Mouse (Mus musculus) midbrain, embryonic 10.5 days (tissue): ENCODE results near the gene Ccdc93. TPM values are rescaled to one million over a fixed set of nuclear protein-coding genes. Genes with fewer than 3 reads are reported as not detected.

ENCODE experiments used
- DNase-seq: peaks from one replicate; pipeline ENCODE4 v3.0.0-alpha.2; 2017; ENCODE audit warnings: low spot score
- H3K27ac ChIP-seq: fragments of 300-500 bp; sonication (generic); replicated peaks from 2 replicates; pipeline ENCODE4 v1.5.1; 2016; ENCODE audit warnings: mild to moderate bottlenecking
- H3K27me3 ChIP-seq: fragments of 300-500 bp; sonication (generic); 2 replicates; pipeline ENCODE4 v1.6.1; 2016; ENCODE audit warnings: low read depth, mild to moderate bottlenecking; ENCODE audit not compliant: poor library complexity, severe bottlenecking
- H3K36me3 ChIP-seq: fragments of 300-500 bp; sonication (generic); 2 replicates; pipeline ENCODE4 v1.6.1; 2016; ENCODE audit warnings: mild to moderate bottlenecking, moderate library complexity
- H3K4me1 ChIP-seq: fragments of 300-500 bp; sonication (generic); 2 replicates; pipeline ENCODE4 v1.6.1; 2016
- H3K4me3 ChIP-seq: fragments of 300-500 bp; sonication (generic); 2 replicates; pipeline ENCODE4 v1.5.1; 2016; ENCODE audit warnings: mild to moderate bottlenecking, moderate library complexity
- H3K9me3 ChIP-seq: fragments of 300-500 bp; sonication (generic); replicated peaks from 2 replicates; pipeline ENCODE4 v1.6.1; 2016; ENCODE audit warnings: mild to moderate bottlenecking
- WGBS: fragments of 180-500 bp; shearing (Covaris S2); methylation state at CpG from one replicate; pipeline ENCODE4 v1.1.7; 2016; 5-methylcytosine and 5-hydroxymethylcytosine counted together
- polyA plus RNA-seq: library from polyadenylated mRNA; unstranded; fragments of >200 nt; fragmentation: Nextera tagmentation; extraction: Ambion mirVana; gene quantifications from 2 replicates; pipeline ENCODE4 v1.2.1, GENCODE M21; 2016

The Ccdc93 gene
- polyA plus RNA-seq, 1 experiment from 2014 or later: 9.9 TPM

GRCm38 (mm10) chr1:121398986-121399881 is 31.6 kb upstream of the Ccdc93 start:
- no peak for DNase-seq
- Histone ChIP-seq H3K9me3 (no peaks in the 10 kb centered on the region), H3K27ac (no peak overlapping the region), H3K36me3 (no peaks in the 10 kb centered on the region), H3K27me3 (no peaks in the 10 kb centered on the region), H3K4me1 (peaks cover 11% of the 10 kb centered on the region), H3K4me3 (no peak overlapping the region)
- whole genome bisulfite sequencing: 78% methylated on average over 14 of the region's 14 CpGs

- DNase-seq: no peak
- no peak overlapping the region for H3K27ac ChIP-seq
- no peaks in the 10 kb centered on the region for H3K27me3 ChIP-seq
- no peaks in the 10 kb centered on the region for H3K36me3 ChIP-seq
- no peak overlapping the region for H3K4me3 ChIP-seq
- H3K9me3 ChIP-seq: no peaks in the 10 kb centered on the region
- H3K4me1 ChIP-seq: peaks cover 11% of the 10 kb centered on the region
- 37% methylated on average over 4 of the region's 4 CpGs for WGBS
Measured at GRCm38 (mm10) chr1:121400243-121400642, 30.6 kb upstream of the Ccdc93 start.

GRCm38 (mm10) chr1:121419084-121419483 is 11.8 kb upstream of the Ccdc93 start:
- H3K27me3 ChIP-seq: no peaks in the 10 kb centered on the region
- WGBS: 48% methylated on average over 4 of the region's 4 CpGs
- H3K27ac ChIP-seq: no peak overlapping the region
- no peaks in the 10 kb centered on the region for H3K4me1 ChIP-seq
- DNase-seq: peak; percentile 18
- H3K9me3 ChIP-seq: no peaks in the 10 kb centered on the region
- no peaks in the 10 kb centered on the region for H3K36me3 ChIP-seq
- no peak overlapping the region for H3K4me3 ChIP-seq

DNA sequence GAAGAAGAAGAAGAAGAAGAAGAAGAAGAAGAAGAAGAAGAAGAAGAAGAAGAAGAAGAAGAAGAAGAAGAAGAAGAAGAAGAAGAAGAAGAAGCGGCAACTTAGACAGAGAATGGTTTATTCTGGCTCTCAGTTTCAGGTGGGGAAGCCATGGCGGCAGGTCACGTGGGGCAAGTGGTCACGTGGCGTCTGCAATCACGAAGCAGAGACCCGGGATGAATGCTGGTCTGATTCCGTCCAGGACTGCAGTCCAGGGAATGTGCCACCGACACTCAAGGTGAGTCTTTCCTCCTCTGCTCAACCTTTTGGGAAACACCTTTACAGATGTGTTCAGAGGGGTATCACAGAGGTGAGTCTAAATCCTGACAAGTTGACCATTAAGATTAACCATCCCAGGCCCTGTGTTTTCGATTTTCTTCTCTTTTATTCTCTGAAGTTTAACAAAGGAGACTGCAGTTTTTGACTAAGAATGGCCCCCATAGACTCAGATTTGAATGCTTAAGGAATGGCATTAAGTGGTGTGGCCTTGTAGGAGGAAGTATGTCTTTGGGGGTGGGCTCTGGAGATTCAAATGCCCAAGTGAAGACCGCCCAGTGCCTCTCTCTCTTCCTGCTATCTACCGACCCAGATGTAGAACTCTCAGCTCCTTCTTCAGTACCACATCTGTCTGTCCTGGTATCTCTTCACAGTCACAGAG is 11.1 kb upstream of the Ccdc93 start:
- Histone ChIP-seq H3K36me3 (no peaks in the 10 kb centered on the region), H3K4me1 (no peaks in the 10 kb centered on the region), H3K27ac (no peak overlapping the region), H3K27me3 (no peaks in the 10 kb centered on the region), H3K9me3 (no peaks in the 10 kb centered on the region), H3K4me3 (no peak overlapping the region)
- 85% methylated on average over 12 of the region's 12 CpGs for WGBS
- DNase-seq: no peak

DNA sequence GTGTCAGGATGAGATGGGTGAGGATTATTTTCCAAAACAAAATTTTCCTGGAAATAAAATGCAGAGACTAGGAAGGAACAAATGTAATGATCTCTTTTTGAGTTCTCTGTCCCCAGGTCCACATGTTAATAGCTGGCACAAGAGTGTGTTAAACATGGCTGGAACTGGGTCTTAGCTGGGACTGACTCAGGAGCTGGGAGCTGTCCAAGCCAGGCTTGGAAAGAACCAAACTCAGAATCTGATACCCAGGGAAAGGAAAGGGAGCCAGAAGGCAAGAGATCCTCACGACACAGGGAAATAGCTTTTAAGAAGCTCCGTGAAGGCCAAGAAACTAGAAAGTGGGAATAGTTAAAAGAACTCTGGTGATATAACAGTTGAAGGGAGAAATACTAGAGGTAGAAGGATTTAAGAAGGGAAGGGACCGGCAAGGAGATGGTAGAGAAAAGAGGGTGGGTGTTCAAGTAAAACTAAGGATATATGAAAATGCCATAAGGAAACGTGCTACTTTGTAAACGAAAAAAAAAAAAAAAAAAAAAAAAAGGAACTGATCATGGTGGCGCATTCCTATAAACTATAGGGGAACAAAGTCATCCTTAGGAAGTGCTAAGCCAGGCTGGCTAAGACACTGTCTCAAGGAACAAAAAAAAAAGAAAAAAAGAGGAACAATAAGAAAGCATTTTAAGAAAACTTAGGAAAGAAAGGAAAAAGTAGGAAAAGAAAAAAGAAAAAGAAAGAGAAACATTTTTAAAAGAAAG is 489 bp upstream of the Ccdc93 start:
- Histone ChIP-seq H3K27ac (no peak overlapping the region), H3K4me1 (peaks cover 29% of the 10 kb centered on the region), H3K9me3 (no peaks in the 10 kb centered on the region), H3K4me3 (peak overlapping the region; percentile 74), H3K36me3 (peaks cover 9% of the 10 kb centered on the region; the same call in 1 of the 2 replicates), H3K27me3 (no peaks in the 10 kb centered on the region)
- no peak for DNase-seq
- 26% methylated on average over 6 of the region's 6 CpGs for WGBS

DNA sequence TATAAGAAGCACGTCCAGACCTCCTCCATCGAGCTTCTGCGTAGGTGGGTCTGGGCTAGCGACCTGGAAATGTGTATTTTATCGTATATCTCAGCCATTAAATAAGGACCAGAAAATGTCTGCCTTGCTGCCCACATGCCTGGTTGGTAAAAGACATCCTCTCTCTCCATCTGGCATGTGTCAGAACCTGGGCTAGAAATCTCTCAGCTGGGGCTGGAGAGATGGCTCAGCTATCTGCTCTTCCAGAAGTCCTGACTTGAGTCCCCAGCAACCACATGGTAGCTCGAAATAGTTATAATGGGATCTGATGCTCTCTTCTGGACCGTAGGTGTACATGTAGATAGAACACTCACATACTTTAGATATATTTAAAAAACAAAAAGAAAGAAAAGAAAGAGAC is 5.1 kb downstream of the Ccdc93 start:
- Histone ChIP-seq H3K27ac (no peak overlapping the region), H3K4me3 (no peak overlapping the region), H3K4me1 (peaks cover 22% of the 10 kb centered on the region), H3K36me3 (peaks cover 44% of the 10 kb centered on the region), H3K27me3 (no peaks in the 10 kb centered on the region), H3K9me3 (no peaks in the 10 kb centered on the region)
- WGBS: 93% methylated on average over 7 of the region's 7 CpGs
- DNase-seq: no peak

GRCm38 (mm10) chr1:121440535-121441381 is 9.9 kb downstream of the Ccdc93 start:
- DNase-seq: peak; percentile 59
- Histone ChIP-seq H3K4me3 (no peak overlapping the region), H3K36me3 (peaks cover 58% of the 10 kb centered on the region)

GRCm38 (mm10) chr1:121444147-121444546 is 13.3 kb downstream of the Ccdc93 start:
- no peak for DNase-seq
- Histone ChIP-seq H3K36me3 (peaks cover 64% of the 10 kb centered on the region), H3K4me1 (no peaks in the 10 kb centered on the region), H3K9me3 (no peaks in the 10 kb centered on the region), H3K27ac (no peak overlapping the region), H3K4me3 (no peak overlapping the region), H3K27me3 (no peaks in the 10 kb centered on the region)
- 90% methylated on average over 6 of the region's 6 CpGs for WGBS

More at GRCm38 (mm10) chr1:121440535-121441381, 9.9 kb downstream of the Ccdc93 start:
- Histone ChIP-seq H3K4me1 (no peaks in the 10 kb centered on the region), H3K27ac (no peak overlapping the region), H3K27me3 (no peaks in the 10 kb centered on the region), H3K9me3 (no peaks in the 10 kb centered on the region)
- WGBS: 65% methylated on average over 13 of the region's 13 CpGs

DNA sequence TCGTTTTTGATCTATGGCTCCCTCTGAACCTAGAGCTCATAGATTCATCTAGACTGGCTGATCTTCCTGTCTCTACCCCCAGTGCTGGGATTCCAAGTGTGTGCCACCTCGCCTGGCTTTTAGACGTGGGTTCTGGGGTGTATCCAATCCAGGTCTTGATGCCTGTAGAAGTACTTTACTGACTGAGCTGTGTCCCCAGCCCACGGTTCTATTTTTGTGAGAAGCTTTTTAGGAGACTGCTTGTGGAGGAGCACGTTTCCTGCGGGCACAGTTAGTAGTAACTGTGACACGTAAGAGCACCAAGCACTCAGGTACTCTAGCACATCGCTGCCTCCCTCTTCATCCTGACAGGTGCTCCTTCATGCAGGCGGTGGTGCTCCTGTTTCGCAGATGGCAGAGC is 16.4 kb downstream of the Ccdc93 start:
- H3K4me3 ChIP-seq: no peak overlapping the region
- peaks cover under 1% of the 10 kb centered on the region; the same call in 1 of the 2 replicates for H3K4me1 ChIP-seq
- H3K9me3 ChIP-seq: no peaks in the 10 kb centered on the region
- H3K27me3 ChIP-seq: no peaks in the 10 kb centered on the region
- no peak overlapping the region for H3K27ac ChIP-seq
- DNase-seq: no peak
- WGBS: 94% methylated on average over 10 of the region's 10 CpGs
- H3K36me3 ChIP-seq: peaks cover 58% of the 10 kb centered on the region

- Histone ChIP-seq H3K27me3 (no peaks in the 10 kb centered on the region), H3K36me3 (peaks cover 51% of the 10 kb centered on the region), H3K4me1 (peaks cover 5% of the 10 kb centered on the region), H3K4me3 (no peak overlapping the region), H3K9me3 (no peaks in the 10 kb centered on the region), H3K27ac (no peak overlapping the region)
- WGBS: 94% methylated on average over 19 of the region's 19 CpGs
- DNase-seq: no peak
Measured at GRCm38 (mm10) chr1:121448166-121448565, 17.3 kb downstream of the Ccdc93 start.

GRCm38 (mm10) chr1:121451009-121451408 is 20.2 kb downstream of the Ccdc93 start:
- Histone ChIP-seq H3K27ac (no peak overlapping the region), H3K9me3 (no peaks in the 10 kb centered on the region), H3K4me3 (no peak overlapping the region), H3K27me3 (no peaks in the 10 kb centered on the region), H3K4me1 (peaks cover 5% of the 10 kb centered on the region), H3K36me3 (peaks cover 39% of the 10 kb centered on the region)
- WGBS: 92% methylated on average over 7 of the region's 7 CpGs
- DNase-seq: no peak

DNA sequence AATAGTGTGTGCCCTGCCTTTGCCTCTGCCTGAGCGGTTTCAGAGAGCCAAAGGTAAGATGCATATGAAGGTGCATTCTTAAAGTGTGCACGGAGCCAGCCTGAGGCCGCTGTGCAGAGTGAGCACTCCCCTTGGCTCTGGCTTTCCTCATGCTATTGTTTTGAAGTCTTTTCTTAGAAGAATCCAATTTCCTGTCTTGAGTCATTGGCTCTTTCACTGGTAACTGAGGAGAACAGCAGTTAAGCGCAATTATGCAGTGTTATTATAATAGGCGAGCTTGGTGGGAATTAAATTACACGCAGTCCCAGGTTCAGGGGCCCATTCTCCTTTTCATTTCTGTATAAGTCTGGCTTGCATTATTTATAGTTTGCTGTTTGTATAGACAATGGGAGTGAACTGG is 21.6 kb downstream of the Ccdc93 start:
- Histone ChIP-seq H3K27ac (no peak overlapping the region), H3K36me3 (peaks cover 40% of the 10 kb centered on the region), H3K4me3 (no peak overlapping the region), H3K9me3 (no peaks in the 10 kb centered on the region), H3K27me3 (no peaks in the 10 kb centered on the region), H3K4me1 (peaks cover 5% of the 10 kb centered on the region)
- WGBS: 84% methylated on average over 6 of the region's 6 CpGs
- DNase-seq: no peak
